Mouse (Mus musculus): ENCODE measurements at regions not wholly inside any gene's neighbourhood (a gene's known extent, or its start where the extent isn't known, plus 50 kb on each side); places are given as distances from the start of the nearest gene placed in this dataset.

DNA sequence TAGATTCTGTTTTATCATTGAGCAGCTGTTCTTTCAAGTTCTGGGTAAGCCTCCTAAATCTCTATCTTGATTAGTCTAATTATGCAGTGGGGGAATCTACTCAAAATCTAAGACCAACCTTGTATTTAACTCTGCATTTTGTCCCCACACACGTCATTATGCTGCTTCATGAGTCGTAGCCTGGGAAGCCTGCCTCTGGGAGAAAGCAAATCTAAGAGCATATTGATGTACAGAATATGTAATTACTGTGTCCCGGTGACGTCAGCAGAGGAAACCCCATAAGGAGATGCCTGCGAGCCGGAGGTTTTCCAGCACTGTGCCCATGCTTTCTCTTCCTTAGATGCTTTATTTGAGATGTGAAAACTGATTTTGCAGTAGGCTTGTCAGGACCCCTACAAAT lies 161.7 kb downstream of the Rps29 start:
- peak overlapping the region; percentile 30 for H3K4me2 ChIP-seq
- 59% methylated on average over 6 of the region's 6 CpGs for WGBS
- no peaks in the 10 kb centered on the region for H3K27me3 ChIP-seq
- peak; percentile 83 for ATAC-seq
- H3K4me3 ChIP-seq: no peak overlapping the region
- H3K9me3 ChIP-seq (replicated peaks): no peaks in the 10 kb centered on the region
- no peaks in the 10 kb centered on the region for H3K36me3 ChIP-seq (ENCODE audit: poor library complexity, severe bottlenecking)
- no peaks in the 10 kb centered on the region for H3K4me1 ChIP-seq
- no peak overlapping the region for H3K9ac ChIP-seq
- H3K27ac ChIP-seq: no peak overlapping the region

DNA sequence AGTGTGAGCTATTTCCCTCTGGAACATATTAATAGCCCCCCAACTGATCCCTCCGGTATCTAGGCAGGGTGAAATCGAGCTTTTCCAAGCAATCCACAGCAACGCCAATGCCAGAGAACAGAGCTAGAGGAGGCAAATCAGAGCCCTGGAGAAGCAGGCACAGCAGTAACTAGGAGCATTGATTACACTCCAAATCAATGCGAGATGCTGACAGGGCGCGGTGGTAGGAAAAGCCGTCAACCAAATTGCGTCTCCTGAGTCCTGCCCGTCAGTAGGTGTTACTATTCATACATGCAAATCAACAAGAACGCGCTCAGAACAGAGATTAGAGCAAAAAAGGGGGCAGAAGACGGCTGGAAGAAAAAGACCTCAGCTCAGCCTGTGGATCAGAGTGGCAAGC lies 162.2 kb downstream of the Rps29 start:
- Histone ChIP-seq H3K4me2 (peak overlapping the region; percentile 30), H3K4me1 (no peaks in the 10 kb centered on the region), H3K27me3 (no peaks in the 10 kb centered on the region), H3K9ac (no peak overlapping the region), H3K4me3 (no peak overlapping the region), H3K9me3 (replicated peaks) (no peaks in the 10 kb centered on the region), H3K36me3 (ENCODE audit: poor library complexity, severe bottlenecking) (no peaks in the 10 kb centered on the region), H3K27ac (no peak overlapping the region)
- WGBS: 45% methylated on average over 12 of the region's 12 CpGs
- ATAC-seq: peak; percentile 68

- Histone ChIP-seq H3K4me1 (no peaks in the 10 kb centered on the region), H3K27me3 (no peaks in the 10 kb centered on the region), H3K9ac (no peak overlapping the region), H3K9me3 (replicated peaks) (no peaks in the 10 kb centered on the region), H3K4me3 (no peak overlapping the region), H3K36me3 (ENCODE audit: poor library complexity, severe bottlenecking) (no peaks in the 10 kb centered on the region), H3K27ac (no peak overlapping the region), H3K4me2 (no peak overlapping the region)
- WGBS: 89% methylated on average over 4 of the region's 4 CpGs
- no peak for ATAC-seq
These were observed 178.3 kb downstream of the Rps29 start for GRCm38 (mm10) chr12:68980640-68981039.

DNA sequence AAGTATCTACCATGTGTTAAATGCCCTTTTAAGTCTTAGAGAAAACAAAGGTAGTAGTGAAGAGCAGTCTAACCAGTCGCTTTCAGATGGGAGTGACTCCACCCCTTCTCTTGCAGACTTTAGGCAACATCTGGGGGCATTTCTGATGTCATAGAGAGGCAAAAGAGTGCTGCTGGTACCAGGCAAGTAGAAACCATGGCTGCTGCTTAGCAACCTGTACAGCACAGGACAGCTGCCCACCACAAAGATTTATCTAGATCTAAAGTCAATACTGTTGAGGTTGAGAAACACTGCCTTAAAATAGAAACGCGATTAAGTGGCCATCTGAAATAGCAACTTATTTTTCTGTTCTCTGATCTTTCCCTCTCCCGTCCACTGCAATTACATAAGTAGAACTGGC lies 178.8 kb downstream of the Rps29 start:
- Histone ChIP-seq H3K9ac (no peak overlapping the region), H3K36me3 (ENCODE audit: poor library complexity, severe bottlenecking) (no peaks in the 10 kb centered on the region), H3K9me3 (replicated peaks) (no peaks in the 10 kb centered on the region), H3K27me3 (no peaks in the 10 kb centered on the region), H3K4me3 (no peak overlapping the region), H3K27ac (no peak overlapping the region), H3K4me1 (no peaks in the 10 kb centered on the region), H3K4me2 (no peak overlapping the region)
- 82% methylated on average over 4 of the region's 4 CpGs for WGBS
- ATAC-seq: no peak

DNA sequence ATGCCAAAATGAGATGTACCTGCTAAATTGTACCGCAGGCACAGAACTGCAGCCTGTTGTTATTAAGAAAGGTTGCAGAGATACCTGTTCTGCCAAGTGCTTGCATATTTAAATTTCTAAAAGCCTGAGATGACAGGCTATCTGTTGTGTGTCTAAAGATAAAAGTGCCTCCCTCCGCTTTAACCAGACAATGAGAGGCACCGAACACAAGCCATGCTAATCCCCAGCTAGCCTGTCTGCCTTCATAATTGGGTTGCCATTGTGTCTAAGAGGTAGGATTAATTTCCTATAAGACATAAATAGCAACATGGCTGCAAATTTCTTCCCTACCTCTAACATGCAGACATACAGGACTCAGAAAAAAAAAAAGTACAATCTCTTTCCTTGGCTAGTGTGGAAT lies 179.8 kb downstream of the Rps29 start:
- no peak overlapping the region for H3K27ac ChIP-seq

DNA sequence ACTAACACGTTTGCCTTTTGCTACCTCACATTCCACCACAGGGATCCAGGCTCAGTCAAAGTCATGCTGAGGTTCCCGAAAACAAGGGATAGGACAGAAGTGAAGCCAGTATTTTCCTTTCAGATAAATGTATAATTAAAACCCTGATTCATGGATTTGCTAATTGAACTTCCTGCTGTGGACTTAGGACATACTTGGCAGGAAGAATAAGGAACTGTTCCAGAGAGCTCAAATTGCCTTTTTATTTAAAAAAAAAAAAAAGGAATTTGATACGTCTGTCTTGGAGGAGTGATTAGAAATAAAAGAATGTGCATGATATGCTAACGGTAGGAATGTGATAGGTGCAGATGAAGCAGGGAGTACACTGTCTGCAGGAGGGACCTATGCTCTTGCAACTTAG lies 181.7 kb downstream of the Rps29 start:
- H3K9me3 ChIP-seq (replicated peaks): no peaks in the 10 kb centered on the region
- H3K4me2 ChIP-seq: no peak overlapping the region
- 57% methylated on average over 4 of the region's 4 CpGs for WGBS
- H3K27ac ChIP-seq: no peak overlapping the region
- H3K36me3 ChIP-seq (ENCODE audit: poor library complexity, severe bottlenecking): no peaks in the 10 kb centered on the region
- peak; percentile 36; the same call in 1 of the 2 replicates for ATAC-seq
- no peaks in the 10 kb centered on the region for H3K27me3 ChIP-seq
- no peak overlapping the region for H3K4me3 ChIP-seq
- no peak overlapping the region for H3K9ac ChIP-seq
- H3K4me1 ChIP-seq: no peaks in the 10 kb centered on the region

More for the DNA sequence above, 179.8 kb downstream of the Rps29 start:
- H3K4me2 ChIP-seq: no peak overlapping the region
- no peak overlapping the region for H3K9ac ChIP-seq
- H3K27me3 ChIP-seq: no peaks in the 10 kb centered on the region
- no peaks in the 10 kb centered on the region for H3K9me3 ChIP-seq (replicated peaks)
- H3K4me3 ChIP-seq: no peak overlapping the region
- H3K36me3 ChIP-seq (ENCODE audit: poor library complexity, severe bottlenecking): no peaks in the 10 kb centered on the region
- 40% methylated on average over 3 of the region's 3 CpGs for WGBS
- ATAC-seq: no peak
- no peaks in the 10 kb centered on the region for H3K4me1 ChIP-seq

DNA sequence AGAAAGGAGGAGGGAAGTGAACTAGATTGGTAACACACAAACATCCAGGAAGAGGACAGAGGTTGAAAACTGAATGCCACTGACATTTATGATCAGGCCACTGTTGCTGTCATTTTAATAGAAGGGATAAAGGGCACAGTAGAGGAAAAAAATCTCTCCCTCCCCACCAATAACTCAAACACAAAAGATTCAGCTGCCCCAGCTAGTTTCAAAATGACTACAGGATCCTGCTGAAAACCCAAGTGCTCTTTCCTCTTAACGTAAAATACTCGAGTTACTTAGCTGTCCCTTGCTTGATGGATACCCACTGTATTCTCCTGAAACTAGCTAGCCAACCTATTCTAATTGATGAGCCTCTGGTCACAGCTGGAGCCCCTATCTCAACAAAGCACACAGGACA lies 211.7 kb downstream of the Rps29 start:
- Histone ChIP-seq H3K4me2 (no peak overlapping the region), H3K27ac (no peak overlapping the region), H3K9me3 (replicated peaks) (no peaks in the 10 kb centered on the region), H3K4me3 (no peak overlapping the region), H3K4me1 (no peaks in the 10 kb centered on the region), H3K36me3 (ENCODE audit: poor library complexity, severe bottlenecking) (no peaks in the 10 kb centered on the region), H3K9ac (no peak overlapping the region), H3K27me3 (no peaks in the 10 kb centered on the region)
- WGBS: 89% methylated on average over 2 of the region's 2 CpGs
- ATAC-seq: no peak

GRCm38 (mm10) chr12:68910590-68910989 lies 248.4 kb downstream of the Rps29 start:
- Histone ChIP-seq H3K4me3 (no peak overlapping the region), H3K27ac (no peak overlapping the region), H3K36me3 (ENCODE audit: poor library complexity, severe bottlenecking) (no peaks in the 10 kb centered on the region), H3K9me3 (replicated peaks) (no peaks in the 10 kb centered on the region), H3K4me1 (no peaks in the 10 kb centered on the region), H3K9ac (no peak overlapping the region), H3K27me3 (no peaks in the 10 kb centered on the region), H3K4me2 (no peak overlapping the region)
- ATAC-seq: no peak
- 43% methylated on average over 6 of the region's 6 CpGs for WGBS

DNA sequence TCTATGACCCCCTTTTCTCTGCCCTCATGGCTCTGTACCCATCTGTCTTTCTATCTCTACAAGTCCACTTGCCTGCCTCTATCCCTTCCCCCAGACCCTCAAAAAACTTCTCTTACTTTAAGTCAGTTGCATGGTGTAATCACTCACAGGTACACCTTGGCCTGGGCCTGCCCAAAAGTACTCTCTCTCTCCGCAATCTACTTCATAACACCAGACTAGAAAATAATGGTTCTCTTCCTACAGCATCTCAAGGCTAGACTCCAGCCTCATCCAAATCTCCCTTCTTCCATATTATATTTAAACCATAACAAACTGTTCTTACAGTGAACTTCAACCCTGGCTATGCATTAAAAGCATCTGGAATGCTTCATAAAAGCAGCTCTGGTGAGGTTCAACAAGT lies 254.2 kb downstream of the Rps29 start:
- H3K4me3 ChIP-seq: no peak overlapping the region
- H3K36me3 ChIP-seq (ENCODE audit: poor library complexity, severe bottlenecking): no peaks in the 10 kb centered on the region
- no peak for ATAC-seq
- no peak overlapping the region for H3K27ac ChIP-seq
- no peak overlapping the region for H3K9ac ChIP-seq
- H3K4me1 ChIP-seq: no peaks in the 10 kb centered on the region
- H3K9me3 ChIP-seq (replicated peaks): no peaks in the 10 kb centered on the region
- 97% methylated on average over 1 of the region's 1 CpGs for WGBS
- no peak overlapping the region for H3K4me2 ChIP-seq
- no peaks in the 10 kb centered on the region for H3K27me3 ChIP-seq

DNA sequence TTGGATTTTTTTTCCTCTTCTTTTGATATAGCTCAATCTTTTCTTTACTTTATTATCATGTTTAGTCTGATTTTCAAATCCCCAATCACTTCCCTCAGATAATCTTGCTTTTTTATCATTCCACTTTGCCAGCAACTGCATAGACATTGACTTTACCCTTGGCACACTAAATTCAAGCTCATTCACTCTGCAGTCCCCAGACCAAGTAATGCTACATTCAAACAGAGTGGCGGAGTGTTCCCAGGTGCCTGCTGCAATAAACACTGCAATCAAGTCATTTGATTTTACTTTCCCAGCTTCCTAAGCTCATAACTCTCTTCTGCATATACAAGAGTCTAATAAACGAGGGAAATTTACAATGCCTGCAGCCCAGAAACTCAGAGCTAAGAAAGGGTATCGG lies 269.8 kb downstream of the Rps29 start:
- ATAC-seq: no peak
- Histone ChIP-seq H3K4me3 (no peak overlapping the region), H3K27me3 (no peaks in the 10 kb centered on the region), H3K27ac (no peak overlapping the region), H3K9ac (no peak overlapping the region), H3K9me3 (replicated peaks) (no peaks in the 10 kb centered on the region), H3K36me3 (ENCODE audit: poor library complexity, severe bottlenecking) (no peaks in the 10 kb centered on the region), H3K4me2 (no peak overlapping the region), H3K4me1 (no peaks in the 10 kb centered on the region)
- WGBS: 88% methylated on average over 3 of the region's 3 CpGs

DNA sequence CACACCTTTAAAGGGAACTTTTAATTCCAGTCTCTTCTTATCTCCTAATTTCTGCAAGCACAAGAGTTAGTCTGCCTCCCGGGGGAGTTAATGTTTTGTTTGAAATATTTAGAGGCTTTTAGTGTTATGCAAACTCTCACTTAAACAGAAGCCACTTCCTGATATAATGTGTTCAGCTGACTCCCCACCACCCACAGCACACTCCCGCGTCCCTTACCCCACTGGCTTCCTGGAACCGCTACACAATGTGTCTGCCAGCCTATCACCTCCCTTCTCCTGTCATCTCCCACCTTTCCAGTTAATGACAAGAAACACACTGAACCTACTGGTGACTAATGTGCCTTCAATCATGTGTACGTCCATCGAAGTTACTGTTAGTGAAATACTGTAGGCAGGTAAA lies 276.5 kb downstream of the Rps29 start:
- WGBS: 86% methylated on average over 6 of the region's 6 CpGs
- Histone ChIP-seq H3K4me1 (no peaks in the 10 kb centered on the region), H3K4me2 (no peak overlapping the region), H3K9me3 (replicated peaks) (no peaks in the 10 kb centered on the region), H3K4me3 (no peak overlapping the region), H3K9ac (no peak overlapping the region), H3K27ac (no peak overlapping the region), H3K27me3 (no peaks in the 10 kb centered on the region), H3K36me3 (ENCODE audit: poor library complexity, severe bottlenecking) (no peaks in the 10 kb centered on the region)
- no peak for ATAC-seq

DNA sequence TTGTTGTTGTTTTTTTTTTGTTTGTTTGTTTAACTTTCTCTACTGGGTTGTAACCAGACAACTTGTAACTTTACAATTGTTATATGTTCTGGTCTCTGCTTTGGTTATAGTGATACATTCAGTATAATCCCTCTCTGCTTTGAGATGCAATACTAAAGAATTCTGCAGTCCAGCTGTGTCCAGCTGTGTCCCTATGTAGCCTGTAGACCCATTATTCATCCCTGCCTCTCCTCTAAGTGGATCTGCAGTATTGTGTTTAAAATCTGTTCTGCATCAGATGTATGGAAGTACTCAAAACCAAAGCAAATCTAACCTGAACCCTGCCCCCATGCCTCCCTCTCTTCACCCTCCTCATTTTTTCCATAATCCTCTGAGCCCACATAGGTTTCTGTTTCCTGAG lies 279.6 kb downstream of the Rps29 start:
- no peak overlapping the region for H3K4me2 ChIP-seq
- H3K27ac ChIP-seq: no peak overlapping the region
- no peaks in the 10 kb centered on the region for H3K36me3 ChIP-seq (ENCODE audit: poor library complexity, severe bottlenecking)
- no peaks in the 10 kb centered on the region for H3K9me3 ChIP-seq (replicated peaks)
- no peaks in the 10 kb centered on the region for H3K27me3 ChIP-seq
- H3K4me1 ChIP-seq: no peaks in the 10 kb centered on the region
- H3K9ac ChIP-seq: no peak overlapping the region
- ATAC-seq: no peak
- H3K4me3 ChIP-seq: no peak overlapping the region

GRCm38 (mm10) chr12:68871259-68871658 lies 287.7 kb downstream of the Rps29 start:
- Histone ChIP-seq H3K9ac (no peak overlapping the region), H3K4me3 (no peak overlapping the region), H3K4me2 (no peak overlapping the region), H3K27me3 (no peaks in the 10 kb centered on the region), H3K27ac (no peak overlapping the region), H3K36me3 (ENCODE audit: poor library complexity, severe bottlenecking) (no peaks in the 10 kb centered on the region), H3K9me3 (replicated peaks) (no peaks in the 10 kb centered on the region), H3K4me1 (no peaks in the 10 kb centered on the region)
- no peak for ATAC-seq
- WGBS: 94% methylated on average over 4 of the region's 4 CpGs
